Mouse (Mus musculus) embryonic facial prominence, embryonic 11.5 days (tissue): ENCODE results near the gene Snap91. TPM values are rescaled to one million over a fixed set of nuclear protein-coding genes. Genes with fewer than 3 reads are reported as not detected.

Source experiments
- ATAC-seq: fragments of 200-750 bp; cut with Nextera tagmentation; replicated peaks from 2 replicates; pipeline ENCODE4 v1.8.0; 2017; ENCODE audit warnings: low read depth; ENCODE audit not compliant: insufficient number of reproducible peaks, low FRiP score, low TSS enrichment
- DNase-seq: peaks from one replicate; pipeline ENCODE4 v3.0.0-alpha.2; 2015; ENCODE audit warnings: low spot score
- H3K27ac ChIP-seq: fragments of 300-500 bp; sonication (generic); replicated peaks from 2 replicates; pipeline ENCODE4 v1.5.1; 2014; ENCODE audit warnings: mild to moderate bottlenecking, low read depth, low read length, control low read depth
- H3K27me3 ChIP-seq: fragments of 300-500 bp; sonication (generic); 2 replicates; pipeline ENCODE4 v1.6.1; 2014; ENCODE audit warnings: mild to moderate bottlenecking, low read length, moderate library complexity, mixed read lengths; ENCODE audit not compliant: control insufficient read depth, insufficient read depth
- H3K36me3 ChIP-seq: fragments of 300-500 bp; sonication (generic); replicated peaks from 2 replicates; pipeline ENCODE4 v1.6.1; 2014; ENCODE audit warnings: low read depth, mild to moderate bottlenecking, low read length, moderate library complexity, mixed read lengths; ENCODE audit not compliant: control insufficient read depth, insufficient read depth
- H3K4me1 ChIP-seq: fragments of 300-500 bp; sonication (generic); 2 replicates; pipeline ENCODE4 v1.6.1; 2014; ENCODE audit warnings: low read length, mixed read lengths; ENCODE audit not compliant: control insufficient read depth, insufficient read depth
- H3K4me2 ChIP-seq: fragments of 300-500 bp; sonication (generic); 2 replicates; pipeline ENCODE4 v1.6.1; 2014; ENCODE audit warnings: low read depth, mild to moderate bottlenecking, control low read depth, low read length, moderate library complexity
- H3K4me3 ChIP-seq: fragments of 300-500 bp; sonication (generic); 2 replicates; pipeline ENCODE4 v1.5.1; 2014; ENCODE audit warnings: low read depth, low read length, control low read depth
- H3K9ac ChIP-seq: fragments of 300-500 bp; sonication (generic); replicated peaks from 2 replicates; pipeline ENCODE4 v1.6.1; 2014; ENCODE audit warnings: mild to moderate bottlenecking, control low read depth, low read length
- H3K9me3 ChIP-seq: fragments of 300-500 bp; sonication (generic); replicated peaks from 2 replicates; pipeline ENCODE4 v1.6.1; 2016; ENCODE audit warnings: mild to moderate bottlenecking, low read length, inconsistent platforms, mixed read lengths; ENCODE audit not compliant: control insufficient read depth
- WGBS: fragments of 180-500 bp; shearing (Covaris S2); extraction: QIAGEN DNeasy Blood & Tissue Kit; methylation state at CpG from one replicate; pipeline ENCODE4 v1.1.7; 2014; 5-methylcytosine and 5-hydroxymethylcytosine counted together
- polyA plus RNA-seq: library from polyadenylated mRNA; unstranded; fragments of >200 nt; fragmentation: Nextera tagmentation; extraction: Ambion mirVana; gene quantifications from 2 replicates; pipeline ENCODE4 v1.2.1, GENCODE M21; 2014

Snap91 gene
- polyA plus RNA-seq, 1 experiment from 2014 or later, result 5.7 TPM

DNA sequence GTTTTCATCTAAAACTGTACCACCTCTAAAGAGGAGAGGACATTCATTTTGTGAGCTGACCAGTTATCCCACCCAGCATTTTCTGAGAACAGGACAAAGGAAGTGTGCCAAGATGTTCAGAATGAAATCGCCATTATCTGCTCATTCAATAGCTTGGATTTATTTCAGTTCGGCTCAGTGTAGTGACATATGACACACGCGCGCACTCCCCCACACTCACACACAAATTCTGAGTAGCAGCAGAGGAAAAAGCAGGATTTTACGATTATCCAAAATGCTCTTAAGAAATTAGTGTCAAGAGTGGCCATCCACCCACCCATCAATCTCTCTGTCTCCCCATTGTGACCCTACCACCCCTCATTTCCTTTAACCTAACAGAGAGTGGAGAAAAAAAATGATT is 1.7 kb downstream of the Snap91 start:
- ATAC-seq, result no peak
- Histone ChIP-seq H3K27ac (no peak overlapping the region), H3K4me2 (no peak overlapping the region), H3K9me3 (no peaks in the 10 kb centered on the region), H3K9ac (no peak overlapping the region), H3K27me3 (peaks cover 31% of the 10 kb centered on the region), H3K36me3 (no peaks in the 10 kb centered on the region), H3K4me3 (peak overlapping the region; percentile 70; the same call in 1 of the 2 replicates), H3K4me1 (peaks cover 7% of the 10 kb centered on the region; the same call in 1 of the 2 replicates)
- WGBS, result 77% methylated on average over 6 of the region's 6 CpGs
- DNase-seq, result no peak

DNA sequence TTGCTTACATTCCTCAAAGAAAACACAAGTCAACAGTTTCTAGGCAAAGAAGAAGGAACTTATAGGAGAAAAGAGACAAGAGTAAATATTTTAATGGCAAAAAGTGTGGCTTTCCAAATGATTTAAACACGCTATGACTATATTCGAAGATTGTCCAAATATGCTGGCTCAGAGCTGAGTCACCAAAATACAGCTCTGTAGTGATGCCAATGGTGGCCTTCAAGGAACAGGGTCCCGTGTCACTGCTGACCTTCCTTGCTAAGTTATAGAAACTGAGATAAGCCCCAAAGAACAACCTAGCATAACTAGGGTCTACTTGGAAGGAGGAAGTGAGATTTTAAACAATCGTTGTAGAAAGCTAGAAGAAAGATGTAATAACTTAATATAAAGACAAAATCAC is 6.8 kb downstream of the Snap91 start:
- Histone ChIP-seq H3K4me2 (no peak overlapping the region), H3K36me3 (no peaks in the 10 kb centered on the region), H3K9ac (no peak overlapping the region), H3K27me3 (peaks cover 10% of the 10 kb centered on the region), H3K4me3 (no peak overlapping the region), H3K4me1 (no peaks in the 10 kb centered on the region), H3K9me3 (no peaks in the 10 kb centered on the region), H3K27ac (no peak overlapping the region)
- ATAC-seq (no peak), DNase-seq (no peak)
- 87% methylated on average over 4 of the region's 4 CpGs for WGBS

DNA sequence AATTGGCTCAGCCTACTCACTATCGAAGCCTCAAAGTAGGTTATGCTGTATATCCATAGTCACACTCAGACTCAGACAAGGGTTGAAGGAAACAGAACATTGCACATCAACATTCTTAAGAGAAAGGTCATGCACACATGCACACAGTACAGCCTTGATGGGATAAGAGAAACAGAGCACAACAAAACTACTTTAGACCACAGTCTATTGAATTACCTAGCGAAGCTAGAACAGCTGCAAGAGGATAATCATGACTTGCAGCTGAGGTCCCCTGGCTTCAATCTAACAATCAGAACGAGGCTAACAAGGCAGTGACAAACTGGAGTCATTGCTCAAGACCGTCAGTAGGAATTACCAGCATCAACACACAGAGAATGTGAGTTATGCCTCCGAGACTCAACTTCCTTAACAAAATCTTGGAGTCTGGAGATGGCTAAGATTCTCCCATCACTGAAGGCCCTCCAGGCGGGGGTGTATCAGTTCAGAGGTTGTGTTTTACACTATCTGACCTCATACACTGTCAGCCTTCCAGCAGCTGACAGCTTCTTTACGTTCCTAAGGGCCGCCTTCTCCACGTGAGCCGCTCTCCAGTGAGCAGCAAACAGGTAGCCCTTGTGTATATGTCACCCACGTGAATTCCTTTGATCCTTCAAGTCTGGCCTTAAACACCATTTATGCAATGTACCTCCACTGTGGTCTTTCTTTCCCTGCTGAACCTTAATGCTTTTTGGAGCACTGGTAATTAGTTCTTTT is 10.7 kb downstream of the Snap91 start:
- ATAC-seq (no peak), DNase-seq (no peak)
- Histone ChIP-seq H3K27ac (no peak overlapping the region), H3K4me3 (no peak overlapping the region), H3K4me1 (no peaks in the 10 kb centered on the region), H3K4me2 (no peak overlapping the region), H3K36me3 (no peaks in the 10 kb centered on the region), H3K9me3 (no peaks in the 10 kb centered on the region), H3K27me3 (no peaks in the 10 kb centered on the region), H3K9ac (no peak overlapping the region)
- 64% methylated on average over 11 of the region's 11 CpGs for WGBS

DNA sequence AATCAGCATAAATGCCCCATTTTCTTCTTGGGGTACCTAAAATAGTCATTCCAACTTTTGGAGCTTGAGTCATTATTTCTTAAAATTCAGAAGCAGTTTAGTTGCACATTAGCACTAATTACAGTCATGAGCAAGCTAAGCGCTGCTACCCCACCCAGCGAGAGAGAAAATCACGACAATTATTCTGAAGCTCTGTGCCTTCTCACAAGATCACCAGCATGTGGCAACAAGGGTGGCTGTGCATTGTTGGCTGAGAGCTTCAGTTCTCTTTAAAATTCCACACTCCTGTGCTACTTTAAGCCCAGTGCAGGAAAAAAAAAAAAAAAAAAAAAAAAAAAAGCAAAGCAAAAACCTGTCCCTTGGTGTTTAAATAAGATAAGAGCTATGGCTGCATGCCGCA is 22.4 kb downstream of the Snap91 start:
- Histone ChIP-seq H3K4me2 (no peak overlapping the region), H3K9ac (no peak overlapping the region), H3K4me1 (no peaks in the 10 kb centered on the region), H3K27me3 (no peaks in the 10 kb centered on the region), H3K27ac (no peak overlapping the region), H3K9me3 (no peaks in the 10 kb centered on the region), H3K36me3 (no peaks in the 10 kb centered on the region), H3K4me3 (no peak overlapping the region)
- ATAC-seq, result no peak
- no peak for DNase-seq
- 92% methylated on average over 4 of the region's 4 CpGs for WGBS

DNA sequence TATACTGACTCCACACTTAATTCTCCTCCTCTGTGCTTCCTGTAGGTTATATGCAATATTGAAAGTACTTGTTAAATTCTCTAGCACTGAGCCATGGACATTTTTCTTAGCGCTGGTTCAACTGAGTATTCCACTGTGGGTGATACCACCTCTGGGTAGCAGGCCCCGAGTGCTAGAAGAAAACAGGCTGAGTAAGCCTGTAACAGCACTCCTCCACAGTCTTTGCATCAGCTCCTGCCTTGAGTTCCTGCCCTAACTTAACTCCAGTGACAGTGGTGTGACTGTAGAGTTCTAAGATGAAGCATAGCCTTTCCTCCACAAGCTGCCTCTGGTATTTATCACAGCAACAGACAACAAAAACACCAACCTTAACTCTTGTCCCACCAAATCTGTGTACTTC is 22.8 kb downstream of the Snap91 start:
- Histone ChIP-seq H3K4me2 (no peak overlapping the region), H3K4me3 (no peak overlapping the region), H3K9ac (no peak overlapping the region), H3K27ac (no peak overlapping the region), H3K27me3 (no peaks in the 10 kb centered on the region), H3K9me3 (no peaks in the 10 kb centered on the region), H3K36me3 (no peaks in the 10 kb centered on the region), H3K4me1 (no peaks in the 10 kb centered on the region)
- DNase-seq (no peak), ATAC-seq (no peak)
- 87% methylated on average over 2 of the region's 2 CpGs for WGBS

DNA sequence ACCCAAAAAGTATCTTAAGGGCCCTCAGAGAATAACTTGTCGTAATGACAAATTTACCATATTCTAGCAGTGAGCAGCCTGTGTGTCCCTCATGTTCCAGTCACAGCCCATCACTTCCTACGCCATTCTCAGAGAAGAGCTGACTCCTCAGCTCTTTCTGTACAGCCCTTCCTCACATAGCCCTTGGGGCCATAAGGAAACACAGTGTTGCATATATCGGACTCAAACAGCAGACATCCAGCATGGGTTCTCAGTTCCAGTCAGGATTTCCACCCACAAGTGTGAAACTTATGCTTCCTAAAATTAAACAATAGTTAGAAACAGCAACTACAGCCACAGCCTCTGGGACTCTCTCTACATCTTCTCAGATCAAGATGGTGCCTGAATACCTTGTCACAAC is 27.6 kb downstream of the Snap91 start:
- DNase-seq (no peak), ATAC-seq (no peak)
- no peak overlapping the region for H3K4me2 ChIP-seq
- H3K9ac ChIP-seq, result no peak overlapping the region
- H3K4me1 ChIP-seq, result no peaks in the 10 kb centered on the region
- no peak overlapping the region for H3K27ac ChIP-seq
- no peaks in the 10 kb centered on the region for H3K27me3 ChIP-seq
- no peaks in the 10 kb centered on the region for H3K36me3 ChIP-seq
- 95% methylated on average over 3 of the region's 3 CpGs for WGBS
- H3K9me3 ChIP-seq, result no peaks in the 10 kb centered on the region
- no peak overlapping the region for H3K4me3 ChIP-seq

DNA sequence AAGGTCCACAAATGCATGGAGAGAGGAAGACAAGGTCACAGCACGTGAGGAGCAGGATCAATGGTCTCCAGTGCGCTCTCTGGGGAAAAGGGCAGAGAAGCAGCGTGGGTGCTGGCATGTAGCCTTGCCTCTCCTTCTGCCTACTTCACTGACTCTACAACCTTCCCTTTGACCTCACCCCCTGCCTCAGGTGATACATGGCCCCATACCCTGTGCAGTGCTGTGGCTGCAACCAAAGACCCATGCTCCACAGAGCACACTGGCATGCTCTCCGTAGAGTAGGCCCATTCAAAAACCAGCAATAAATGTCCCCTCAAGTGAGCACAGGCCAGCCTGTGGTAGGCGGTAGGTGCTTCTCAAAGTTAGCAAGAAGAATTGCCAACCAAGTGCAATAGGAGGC is 28.8 kb downstream of the Snap91 start:
- Histone ChIP-seq H3K9ac (no peak overlapping the region), H3K36me3 (no peaks in the 10 kb centered on the region), H3K27ac (no peak overlapping the region), H3K4me1 (no peaks in the 10 kb centered on the region), H3K9me3 (no peaks in the 10 kb centered on the region), H3K4me3 (no peak overlapping the region), H3K4me2 (no peak overlapping the region), H3K27me3 (no peaks in the 10 kb centered on the region)
- ATAC-seq (no peak; the same call in 1 of the 2 replicates), DNase-seq (no peak)
- 86% methylated on average over 5 of the region's 5 CpGs for WGBS

DNA sequence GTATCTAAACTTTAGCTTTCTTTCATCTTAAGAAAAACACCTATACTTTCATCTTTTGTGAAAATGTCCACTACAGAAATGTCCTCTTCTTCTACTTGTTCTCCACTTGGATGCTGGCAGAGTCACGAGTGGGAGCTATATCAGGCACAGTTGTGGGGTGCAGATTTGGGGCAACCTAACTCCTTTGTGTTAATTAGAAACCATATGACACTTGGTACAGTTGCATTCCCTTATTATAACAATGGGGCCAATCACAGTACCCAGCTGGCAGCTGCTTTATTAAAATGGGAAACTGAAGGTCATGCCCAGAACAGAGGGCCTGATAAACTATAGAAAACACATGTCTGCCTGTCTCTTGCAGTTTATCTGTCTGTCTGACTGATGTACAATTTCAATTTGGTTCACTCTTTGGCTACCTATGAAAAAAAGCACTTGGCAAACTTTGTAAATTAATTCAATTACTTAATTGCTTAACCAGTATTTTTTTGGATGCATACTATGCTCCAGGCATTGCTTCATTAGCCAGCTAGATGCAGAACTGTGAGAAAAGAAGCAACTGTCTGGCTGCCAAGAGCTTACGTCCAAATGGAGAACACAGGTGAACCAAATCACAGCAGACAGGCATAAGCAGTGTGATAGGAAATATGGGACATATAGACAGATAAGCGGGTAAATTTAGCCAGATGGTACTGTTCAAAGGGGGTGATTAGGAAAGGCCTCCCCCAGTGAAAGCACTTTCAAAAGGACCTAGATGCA is 29.8 kb downstream of the Snap91 start:
- no peak overlapping the region for H3K4me2 ChIP-seq
- H3K36me3 ChIP-seq, result no peaks in the 10 kb centered on the region
- H3K4me1 ChIP-seq, result no peaks in the 10 kb centered on the region
- DNase-seq (no peak), ATAC-seq (no peak)
- WGBS, result 76% methylated on average over 3 of the region's 3 CpGs
- H3K9ac ChIP-seq, result no peak overlapping the region
- no peaks in the 10 kb centered on the region for H3K27me3 ChIP-seq
- no peak overlapping the region for H3K4me3 ChIP-seq
- no peak overlapping the region for H3K27ac ChIP-seq
- no peaks in the 10 kb centered on the region for H3K9me3 ChIP-seq
